Mouse (Mus musculus) forebrain, embryonic 12.5 days (tissue): ENCODE measurements around the gene Rbm8a. TPM values are rescaled to one million over a fixed set of nuclear protein-coding genes. Genes with fewer than 3 reads are reported as not detected.
A peak's percentile ranks its signal among the peaks of the same experiment; 100 is the strongest.

Experiments
- ATAC-seq: fragments of 200-750 bp; cut with Nextera tagmentation; 2 replicates; pipeline ENCODE4 v1.8.0; 2017; ENCODE audit warnings: moderate TSS enrichment; ENCODE audit not compliant: low FRiP score
- H3K27ac ChIP-seq: fragments of 300-500 bp; sonication (generic); 2 replicates; pipeline ENCODE4 v1.5.1; 2016; ENCODE audit warnings: mild to moderate bottlenecking
- H3K27me3 ChIP-seq: fragments of 300-500 bp; sonication (generic); 2 replicates; pipeline ENCODE4 v1.6.1; 2016; ENCODE audit warnings: mild to moderate bottlenecking
- H3K36me3 ChIP-seq: fragments of 300-500 bp; sonication (generic); replicated peaks from 2 replicates; pipeline ENCODE4 v1.6.1; 2016; ENCODE audit warnings: mild to moderate bottlenecking
- H3K4me1 ChIP-seq: fragments of 300-500 bp; sonication (generic); 2 replicates; pipeline ENCODE4 v1.6.1; 2016
- H3K4me2 ChIP-seq: fragments of 300-500 bp; sonication (generic); 2 replicates; pipeline ENCODE4 v1.6.1; 2016; ENCODE audit warnings: mild to moderate bottlenecking, moderate library complexity
- H3K4me3 ChIP-seq: fragments of 300-500 bp; sonication (generic); replicated peaks from 2 replicates; pipeline ENCODE4 v1.5.1; 2016; ENCODE audit warnings: mild to moderate bottlenecking
- H3K9ac ChIP-seq: fragments of 300-500 bp; sonication (generic); 2 replicates; pipeline ENCODE4 v1.6.1; 2016; ENCODE audit warnings: mild to moderate bottlenecking
- H3K9me3 ChIP-seq: fragments of 300-500 bp; sonication (generic); 2 replicates; pipeline ENCODE4 v1.6.1; 2016
- WGBS: fragments of 180-500 bp; shearing (Covaris S2); methylation state at CpG from one replicate; pipeline ENCODE4 v1.1.7; 2016; 5-methylcytosine and 5-hydroxymethylcytosine counted together
- polyA plus RNA-seq: library from polyadenylated mRNA; unstranded; fragments of >200 nt; fragmentation: Nextera tagmentation; extraction: Ambion mirVana; gene quantifications from 2 replicates; pipeline ENCODE4 v1.2.1, GENCODE M21; 2016

Gene Rbm8a
- polyA plus RNA-seq, 1 experiment from 2014 or later: 164 TPM

GRCm38 (mm10) chr3:96617941-96618340, 11.8 kb upstream of the Rbm8a start:
- peaks cover 76% of the 10 kb centered on the region for H3K36me3 ChIP-seq
- no peak for ATAC-seq
- no peak overlapping the region for H3K4me3 ChIP-seq
- H3K9ac ChIP-seq: no peak overlapping the region
- H3K27ac ChIP-seq: no peak overlapping the region
- H3K4me1 ChIP-seq: no peaks in the 10 kb centered on the region
- no peaks in the 10 kb centered on the region for H3K9me3 ChIP-seq
- H3K4me2 ChIP-seq: no peak overlapping the region
- no peaks in the 10 kb centered on the region for H3K27me3 ChIP-seq
- WGBS: 91% methylated on average over 3 of the region's 3 CpGs

GRCm38 (mm10) chr3:96623201-96623600, 6.5 kb upstream of the Rbm8a start:
- Histone ChIP-seq H3K4me2 (no peak overlapping the region), H3K27ac (no peak overlapping the region), H3K27me3 (no peaks in the 10 kb centered on the region), H3K9me3 (no peaks in the 10 kb centered on the region), H3K4me3 (no peak overlapping the region), H3K9ac (no peak overlapping the region), H3K36me3 (peaks cover 79% of the 10 kb centered on the region), H3K4me1 (no peaks in the 10 kb centered on the region)
- 90% methylated on average over 4 of the region's 4 CpGs for WGBS
- ATAC-seq: no peak

- no peak for ATAC-seq
- H3K9ac ChIP-seq: no peak overlapping the region
- H3K4me3 ChIP-seq: no peak overlapping the region
- H3K4me2 ChIP-seq: no peak overlapping the region
- peaks cover 36% of the 10 kb centered on the region for H3K4me1 ChIP-seq
- no peaks in the 10 kb centered on the region for H3K9me3 ChIP-seq
- H3K36me3 ChIP-seq: peaks cover 31% of the 10 kb centered on the region
- H3K27ac ChIP-seq: no peak overlapping the region
- H3K27me3 ChIP-seq: no peaks in the 10 kb centered on the region
These were observed 2.3 kb downstream of the Rbm8a start for GRCm38 (mm10) chr3:96632058-96632457.

GRCm38 (mm10) chr3:96634015-96634414, 4.3 kb downstream of the Rbm8a start:
- H3K27ac ChIP-seq: no peak overlapping the region
- H3K4me2 ChIP-seq: no peak overlapping the region
- H3K9ac ChIP-seq: no peak overlapping the region
- H3K4me1 ChIP-seq: peaks cover 34% of the 10 kb centered on the region
- H3K4me3 ChIP-seq: no peak overlapping the region
- H3K9me3 ChIP-seq: no peaks in the 10 kb centered on the region
- ATAC-seq: no peak
- no peaks in the 10 kb centered on the region for H3K27me3 ChIP-seq
- H3K36me3 ChIP-seq: peaks cover 35% of the 10 kb centered on the region
- WGBS: 78% methylated on average over 1 of the region's 1 CpGs

- peak within 1 kb of the TSS; percentile 87 for H3K4me2 ChIP-seq
- H3K9me3 ChIP-seq: no peaks in the 10 kb centered on the region
- peak; percentile 86 for ATAC-seq
- peak within 1 kb of the TSS; percentile 86 for H3K27ac ChIP-seq
- peak within 1 kb of the TSS; percentile 88 for H3K4me3 ChIP-seq
- peaks cover 30% of the 10 kb centered on the region for H3K4me1 ChIP-seq
- H3K27me3 ChIP-seq: no peaks in the 10 kb centered on the region
- peaks cover 41% of the 10 kb centered on the region for H3K36me3 ChIP-seq
- peak within 1 kb of the TSS; percentile 96 for H3K9ac ChIP-seq
- WGBS: 2% methylated on average over 59 of the region's 60 CpGs
These were observed 5.5 kb downstream of the Rbm8a start, which contains the start of the genes Pex11b and Gm42957 for GRCm38 (mm10) chr3:96634928-96635879. Gene Pex11b (plus strand): TSS chr3:96635376. Gene Gm42957 (plus strand): TSS chr3:96635474.

GRCm38 (mm10) chr3:96635906-96636305, 6.2 kb downstream of the Rbm8a start:
- Histone ChIP-seq H3K36me3 (peaks cover 41% of the 10 kb centered on the region), H3K4me1 (peaks cover 24% of the 10 kb centered on the region), H3K4me3 (peak overlapping the region; percentile 88), H3K4me2 (peak overlapping the region; percentile 87), H3K27ac (peak overlapping the region; percentile 86), H3K27me3 (no peaks in the 10 kb centered on the region), H3K9me3 (no peaks in the 10 kb centered on the region), H3K9ac (peak overlapping the region; percentile 96)
- ATAC-seq: 0 out of 2 replicates have a peak, but pooled peaks have one; percentile 24
- 14% methylated on average over 15 of the region's 15 CpGs for WGBS

GRCm38 (mm10) chr3:96636448-96636847, 6.7 kb downstream of the Rbm8a start:
- WGBS: 70% methylated on average over 11 of the region's 11 CpGs
- no peak for ATAC-seq
- Histone ChIP-seq H3K27me3 (no peaks in the 10 kb centered on the region), H3K9me3 (no peaks in the 10 kb centered on the region), H3K4me3 (peak overlapping the region; percentile 88), H3K4me2 (peak overlapping the region; percentile 87), H3K9ac (peak overlapping the region; percentile 96), H3K4me1 (peaks cover 20% of the 10 kb centered on the region), H3K36me3 (peaks cover 40% of the 10 kb centered on the region), H3K27ac (no peak overlapping the region)

- H3K27me3 ChIP-seq: no peaks in the 10 kb centered on the region
- H3K9ac ChIP-seq: no peak overlapping the region
- no peak overlapping the region for H3K4me2 ChIP-seq
- H3K4me3 ChIP-seq: no peak overlapping the region
- no peaks in the 10 kb centered on the region for H3K9me3 ChIP-seq
- peaks cover 30% of the 10 kb centered on the region for H3K36me3 ChIP-seq
- no peak for ATAC-seq
- 85% methylated on average over 1 of the region's 1 CpGs for WGBS
- no peak overlapping the region for H3K27ac ChIP-seq
- peaks cover 20% of the 10 kb centered on the region for H3K4me1 ChIP-seq
These were observed 9.5 kb downstream of the Rbm8a start for GRCm38 (mm10) chr3:96639219-96639618.

GRCm38 (mm10) chr3:96645018-96645649, 15.4 kb downstream of the Rbm8a start, which contains the start of gene Itga10:
Gene Itga10 (plus strand): TSS chr3:96645584.
- H3K4me2 ChIP-seq: no peak within 1 kb of the TSS

GRCm38 (mm10) chr3:96647365-96647764, 17.6 kb downstream of the Rbm8a start:
- Histone ChIP-seq H3K4me2 (no peak overlapping the region), H3K4me3 (no peak overlapping the region), H3K36me3 (peaks cover 18% of the 10 kb centered on the region), H3K27ac (no peak overlapping the region), H3K4me1 (no peaks in the 10 kb centered on the region), H3K9ac (no peak overlapping the region), H3K9me3 (no peaks in the 10 kb centered on the region), H3K27me3 (no peaks in the 10 kb centered on the region)
- no peak for ATAC-seq
- 89% methylated on average over 3 of the region's 3 CpGs for WGBS

More at GRCm38 (mm10) chr3:96645018-96645649, 15.4 kb downstream of the Rbm8a start, which contains the start of gene Itga10:
- Histone ChIP-seq H3K9ac (no peak within 1 kb of the TSS), H3K4me3 (no peak within 1 kb of the TSS), H3K27ac (no peak within 1 kb of the TSS), H3K4me1 (no peaks in the 10 kb centered on the region), H3K36me3 (peaks cover 22% of the 10 kb centered on the region), H3K27me3 (no peaks in the 10 kb centered on the region), H3K9me3 (no peaks in the 10 kb centered on the region)
- ATAC-seq: no peak
- 71% methylated on average over 7 of the region's 7 CpGs for WGBS

- no peaks in the 10 kb centered on the region for H3K36me3 ChIP-seq
- no peak overlapping the region for H3K9ac ChIP-seq
- H3K27me3 ChIP-seq: peaks cover 4% of the 10 kb centered on the region; the same call in 1 of the 2 replicates
- no peak overlapping the region for H3K4me3 ChIP-seq
- 90% methylated on average over 2 of the region's 2 CpGs for WGBS
- H3K4me1 ChIP-seq: peaks cover 12% of the 10 kb centered on the region
- no peaks in the 10 kb centered on the region for H3K9me3 ChIP-seq
- H3K4me2 ChIP-seq: no peak overlapping the region
- ATAC-seq: no peak
- no peak overlapping the region for H3K27ac ChIP-seq
These were observed 31.2 kb downstream of the Rbm8a start for GRCm38 (mm10) chr3:96660901-96661300.

GRCm38 (mm10) chr3:96662731-96663316, 33.1 kb downstream of the Rbm8a start:
- 43% methylated on average over 8 of the region's 8 CpGs for WGBS
- ATAC-seq: no peak
- Histone ChIP-seq H3K27ac (no peak overlapping the region), H3K36me3 (no peaks in the 10 kb centered on the region), H3K27me3 (peaks cover 4% of the 10 kb centered on the region; the same call in 1 of the 2 replicates), H3K9me3 (no peaks in the 10 kb centered on the region), H3K4me1 (peaks cover 12% of the 10 kb centered on the region), H3K4me3 (peak overlapping the region; percentile 28), H3K9ac (peak overlapping the region; percentile 49; the same call in 1 of the 2 replicates), H3K4me2 (peak overlapping the region; percentile 55)
